Mouse (Mus musculus) bone marrow macrophage, adult 2 months (primary cell): ENCODE measurements around the gene Crlf1.

Experiments
- CTCF ChIP-seq: IDR thresholded peaks from 2 replicates; pipeline ENCODE4 v1.5.1; 2012; ENCODE audit warnings: low read depth, mild to moderate bottlenecking, low read length, moderate library complexity
- POLR2A ChIP-seq: IDR thresholded peaks from 2 replicates; pipeline ENCODE4 v1.6.1; 2012; ENCODE audit warnings: mild to moderate bottlenecking, low read depth, low read length, borderline replicate concordance

- TF ChIP-seq CTCF (no peak), POLR2A (no peak)
These were observed 3.4 kb upstream of the Crlf1 start for GRCm38 (mm10) chr8:70489576-70489975.
